Mouse (Mus musculus) lung, adult 2 months (tissue): ENCODE results near the gene Padi1. TPM values are rescaled to one million over a fixed set of nuclear protein-coding genes. Genes with fewer than 3 reads are reported as not detected.

Experiments
- DNase-seq: peaks from one replicate; pipeline ENCODE4 v3.0.0; 2022
- H3K4me1 ChIP-seq: fragments of 200-500 bp; 2 replicates; pipeline ENCODE4 v1.6.1; 2011; ENCODE audit warnings: low read length; ENCODE audit not compliant: control insufficient read depth, insufficient read depth
- H3K4me3 ChIP-seq: fragments of 200-500 bp; replicated peaks from 2 replicates; pipeline ENCODE3; 2011; ENCODE audit warnings: low read depth, mild to moderate bottlenecking, control low read depth, low read length; ENCODE audit errors: extremely low read depth
- CTCF ChIP-seq: fragments of 200-500 bp; IDR thresholded peaks from 2 replicates; pipeline ENCODE4 v1.5.1; 2011; ENCODE audit warnings: mild to moderate bottlenecking, low read length, control low read depth; ENCODE audit not compliant: insufficient read depth
- POLR2A ChIP-seq: fragments of 200-500 bp; IDR thresholded peaks from 2 replicates; pipeline ENCODE4 v1.6.1; 2011; ENCODE audit warnings: low read depth, mild to moderate bottlenecking, control low read depth, low read length, borderline replicate concordance; ENCODE audit errors: extremely low read depth
- WGBS: fragments of 180-500 bp; shearing (Covaris S2); methylation state at CpG from one replicate; pipeline ENCODE4 v1.1.7; 2018; 5-methylcytosine and 5-hydroxymethylcytosine counted together
- polyA plus RNA-seq: library from polyadenylated mRNA; depleted of rRNA; stranded (reverse); fragments of >200 nt; gene quantifications from 2 replicates; pipeline ENCODE4 v1.2.3, GENCODE M21; 2012; rRNA removed

The Padi1 gene
- polyA plus RNA-seq, 1 experiment, result 1.9 TPM

GRCm38 (mm10) chr4:140775876-140776275, 69.7 kb downstream of the Padi1 start:
- Histone ChIP-seq H3K4me1 (no peaks in the 10 kb centered on the region), H3K4me3 (no peak overlapping the region)
- TF ChIP-seq POLR2A (no peak), CTCF (no peak)
- 75% methylated on average over 10 of the region's 10 CpGs for WGBS
- no peak for DNase-seq

GRCm38 (mm10) chr4:140774893-140775292, 70.7 kb downstream of the Padi1 start:
- no peak for TF ChIP-seq CTCF
- no peak for TF ChIP-seq POLR2A
- Histone ChIP-seq H3K4me3 (no peak overlapping the region), H3K4me1 (no peaks in the 10 kb centered on the region)
- no peak for DNase-seq
- WGBS, result 75% methylated on average over 9 of the region's 9 CpGs

- Histone ChIP-seq H3K4me3 (no peak within 1 kb of the TSS), H3K4me1 (no peaks in the 10 kb centered on the region)
- 79% methylated on average over 21 of the region's 21 CpGs for WGBS
- no peak for DNase-seq
- no peak for TF ChIP-seq CTCF
- TF ChIP-seq POLR2A, result no peak
Measured at GRCm38 (mm10) chr4:140774025-140774800, 71.4 kb downstream of the Padi1 start, which contains the start of gene Padi4. TSS of gene Padi4 (minus strand) at chr4:140774236.

- DNase-seq, result no peak
- TF ChIP-seq CTCF (no peak), POLR2A (no peak)
- 15% methylated on average over 4 of the region's 4 CpGs for WGBS
- Histone ChIP-seq H3K4me1 (no peaks in the 10 kb centered on the region), H3K4me3 (no peak overlapping the region)
Measured at GRCm38 (mm10) chr4:140771091-140771490, 74.5 kb downstream of the Padi1 start.

- TF ChIP-seq CTCF (no peak), POLR2A (no peak)
- H3K4me1 ChIP-seq, result no peaks in the 10 kb centered on the region
- 3% methylated on average over 13 of the region's 13 CpGs for WGBS
- H3K4me3 ChIP-seq, result peak overlapping the region; percentile 7
- DNase-seq, result peak; percentile 38
Measured at GRCm38 (mm10) chr4:140770433-140770832, 75.1 kb downstream of the Padi1 start.

GRCm38 (mm10) chr4:140768973-140769372, 76.6 kb downstream of the Padi1 start:
- no peak overlapping the region for H3K4me3 ChIP-seq
- TF ChIP-seq POLR2A, result no peak
- no peaks in the 10 kb centered on the region for H3K4me1 ChIP-seq
- WGBS, result 76% methylated on average over 5 of the region's 5 CpGs
- DNase-seq, result no peak

- Histone ChIP-seq H3K4me1 (no peaks in the 10 kb centered on the region), H3K4me3 (no peak overlapping the region)
- TF ChIP-seq POLR2A (no peak), CTCF (no peak)
- 59% methylated on average over 3 of the region's 3 CpGs for WGBS
- DNase-seq, result no peak
Measured at GRCm38 (mm10) chr4:140765936-140766335, 79.6 kb downstream of the Padi1 start.

GRCm38 (mm10) chr4:140763158-140763557, 82.4 kb downstream of the Padi1 start:
- peak; percentile 51 for DNase-seq
- Histone ChIP-seq H3K4me3 (no peak overlapping the region), H3K4me1 (no peaks in the 10 kb centered on the region)
- 26% methylated on average over 9 of the region's 9 CpGs for WGBS
- TF ChIP-seq POLR2A (no peak), CTCF (peak; percentile 72)

Other genes starting within 250 kb of the Padi1 start
- 29.2 and 34.6 TPM in 2 replicates for gene Arhgef10l, start 179.8 kb downstream of the Padi1 start, polyA plus RNA-seq
- 40.6 and 49.6 TPM in 2 replicates for gene Rcc2, start 145.2 kb downstream of the Padi1 start, polyA plus RNA-seq
- gene Padi6, start 103.1 kb downstream of the Padi1 start, polyA plus RNA-seq, result not detected in 2 replicates
- 4.5 and 9.4 TPM in 2 replicates for gene Padi4, start 71.5 kb downstream of the Padi1 start, polyA plus RNA-seq
- gene Padi3, start 35.1 kb downstream of the Padi1 start, polyA plus RNA-seq, result 0.21 and 0.34 TPM in 2 replicates
- 3.7 and 4.7 TPM in 2 replicates for gene Padi2, start 60.6 kb upstream of the Padi1 start, polyA plus RNA-seq
- 97.5 and 143 TPM in 2 replicates for gene Sdhb, start 115.4 kb upstream of the Padi1 start, polyA plus RNA-seq
- 199 and 258 TPM in 2 replicates for gene Atp13a2, start 141.1 kb upstream of the Padi1 start, polyA plus RNA-seq
- 173 and 190 TPM in 2 replicates for gene Mfap2, start 164.6 kb upstream of the Padi1 start, polyA plus RNA-seq
- gene Crocc, start 214.8 kb upstream of the Padi1 start, polyA plus RNA-seq, result 10.1 and 14.0 TPM in 2 replicates
- gene Necap2, start 232.6 kb upstream of the Padi1 start, polyA plus RNA-seq, result 76.7 and 85.5 TPM in 2 replicates
- not detected in 2 replicates for gene Spata21, start 242.6 kb upstream of the Padi1 start, polyA plus RNA-seq